Mouse (Mus musculus): ENCODE measurements around the gene Retsat.

DNA sequence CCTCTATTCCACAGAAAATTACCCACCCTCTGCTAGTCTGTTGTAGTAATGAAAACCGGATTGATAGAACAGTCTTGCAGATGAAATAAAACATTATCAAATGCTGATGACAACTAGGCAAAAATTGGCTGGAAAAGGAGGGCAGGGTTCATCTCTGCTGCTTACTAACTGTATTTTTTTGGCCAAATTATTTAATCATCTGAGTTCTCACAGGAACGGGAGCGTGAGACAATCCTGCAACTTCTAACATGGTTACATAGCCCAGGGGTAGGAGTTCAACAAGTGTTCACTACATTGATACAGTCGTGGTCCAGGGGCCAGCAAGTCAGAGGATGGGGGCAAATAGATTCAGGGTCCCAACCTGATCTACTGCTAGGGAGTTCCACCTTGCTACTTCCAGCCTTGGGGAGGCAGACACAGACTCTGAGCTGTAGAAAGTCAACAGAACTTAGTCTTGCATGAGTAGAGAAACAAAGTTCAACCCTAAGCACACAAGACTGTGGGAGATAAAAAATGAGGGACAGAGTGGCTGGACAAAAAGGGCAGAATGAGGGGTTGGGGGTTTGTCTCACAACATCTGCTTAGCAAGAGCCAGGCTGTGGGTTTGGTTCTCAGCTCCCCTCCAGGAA lies 14.9 kb upstream of the Retsat start:
- TF ChIP-seq CTCF (IDR thresholded peaks at IDR 0.05; ENCODE audit: low read depth), result no peak
- no peak for TF ChIP-seq EP300 (IDR thresholded peaks at IDR 0.05; ENCODE audit: low read depth)

Data from liver, embryonic 14.5 days (tissue).